Mouse (Mus musculus): ENCODE data around the gene Rprd1b.

- TF ChIP-seq CTCF (IDR thresholded peaks at IDR 0.05; ENCODE audit: borderline replicate concordance, insufficient read depth, low read length) (no peak), POLR2A (IDR thresholded peaks at IDR 0.05; ENCODE audit: low read depth, low read length) (no peak)
These were observed 146.1 kb downstream of the Rprd1b start for GRCm38 (mm10) chr2:158174438-158174837.
